Mouse (Mus musculus): ENCODE results near the gene Ipo13. TPM values are rescaled to one million over a fixed set of nuclear protein-coding genes. Genes with fewer than 3 reads are reported as not detected.
A peak's percentile ranks its signal among the peaks of the same experiment; 100 is the strongest.

Gene Ipo13
- 50.3 and 52.6 TPM in 2 replicates for polyA plus RNA-seq (2016; fragmentation: Nextera tagmentation; extraction: Ambion mirVana)

- H3K4me1 ChIP-seq = peaks cover 28% of the 10 kb centered on the region
- peak within 1 kb of the TSS; percentile 76 for H3K27ac ChIP-seq
- H3K36me3 ChIP-seq = peaks cover 15% of the 10 kb centered on the region
- under 1% methylated on average over 61 of the region's 61 CpGs for WGBS
- H3K9ac ChIP-seq = peak within 1 kb of the TSS; percentile 84
- peak; percentile 95 for ATAC-seq (ENCODE audit: insufficient number of reproducible peaks, insufficient read depth, low FRiP score, low TSS enrichment)
- no peaks in the 10 kb centered on the region for H3K9me3 ChIP-seq
- peak within 1 kb of the TSS; percentile 85 for H3K4me3 ChIP-seq
- H3K4me2 ChIP-seq (replicated peaks) = peak within 1 kb of the TSS; percentile 99
- no peaks in the 10 kb centered on the region for H3K27me3 ChIP-seq
Observed at GRCm38 (mm10) chr4:117914591-117915442, at the start of gene Ipo13. Gene Ipo13 (minus strand): TSS chr4:117914999.

- Histone ChIP-seq H3K27me3 (no peaks in the 10 kb centered on the region), H3K27ac (no peak overlapping the region), H3K4me2 (replicated peaks) (no peak overlapping the region), H3K9ac (no peak overlapping the region), H3K4me1 (no peaks in the 10 kb centered on the region), H3K9me3 (no peaks in the 10 kb centered on the region), H3K4me3 (no peak overlapping the region), H3K36me3 (peaks cover 42% of the 10 kb centered on the region)
- WGBS = 70% methylated on average over 4 of the region's 4 CpGs
- no peak for ATAC-seq (ENCODE audit: insufficient number of reproducible peaks, insufficient read depth, low FRiP score, low TSS enrichment)
Observed at GRCm38 (mm10) chr4:117957492-117957891, 42.7 kb upstream of the Ipo13 start.

DNA sequence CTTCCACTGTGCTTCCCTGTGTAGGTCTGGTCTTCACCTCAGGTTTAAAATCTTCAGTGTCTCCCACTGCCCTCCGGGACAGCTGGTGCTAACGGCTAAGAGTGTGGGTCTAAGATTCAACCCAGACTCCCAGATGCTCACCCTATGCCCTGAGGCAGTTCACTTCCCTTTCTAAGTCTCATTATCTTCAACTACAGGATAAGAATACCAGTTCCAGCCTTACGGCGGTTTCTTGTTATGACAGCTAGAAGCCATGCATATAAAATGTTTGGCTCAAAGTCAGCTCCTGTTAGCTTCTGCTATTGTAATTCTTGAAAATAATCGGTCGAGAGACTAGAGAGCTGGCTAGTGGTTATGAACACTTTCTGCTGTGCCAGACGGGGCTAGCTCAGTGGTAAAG lies 32.7 kb upstream of the Ipo13 start:
- no peak overlapping the region for H3K9ac ChIP-seq

GRCm38 (mm10) chr4:117946639-117947305 lies 32.0 kb upstream of the Ipo13 start:
- WGBS = 83% methylated on average over 11 of the region's 11 CpGs
- Histone ChIP-seq H3K4me3 (no peak overlapping the region), H3K4me2 (replicated peaks) (no peak overlapping the region), H3K4me1 (peaks cover 3% of the 10 kb centered on the region; the same call in 1 of the 2 replicates), H3K9me3 (no peaks in the 10 kb centered on the region), H3K36me3 (peaks cover 12% of the 10 kb centered on the region; the same call in 1 of the 2 replicates), H3K27ac (no peak overlapping the region), H3K27me3 (no peaks in the 10 kb centered on the region), H3K9ac (no peak overlapping the region)
- no peak for ATAC-seq (ENCODE audit: insufficient number of reproducible peaks, insufficient read depth, low FRiP score, low TSS enrichment)

More for the DNA sequence above, 32.7 kb upstream of the Ipo13 start:
- H3K4me1 ChIP-seq = peaks cover 3% of the 10 kb centered on the region; the same call in 1 of the 2 replicates
- H3K4me3 ChIP-seq = no peak overlapping the region
- WGBS = 71% methylated on average over 7 of the region's 7 CpGs
- no peak overlapping the region for H3K27ac ChIP-seq
- ATAC-seq (ENCODE audit: insufficient number of reproducible peaks, insufficient read depth, low FRiP score, low TSS enrichment) = no peak
- H3K36me3 ChIP-seq = peaks cover 19% of the 10 kb centered on the region
- H3K4me2 ChIP-seq (replicated peaks) = no peak overlapping the region
- H3K27me3 ChIP-seq = no peaks in the 10 kb centered on the region
- H3K9me3 ChIP-seq = no peaks in the 10 kb centered on the region

DNA sequence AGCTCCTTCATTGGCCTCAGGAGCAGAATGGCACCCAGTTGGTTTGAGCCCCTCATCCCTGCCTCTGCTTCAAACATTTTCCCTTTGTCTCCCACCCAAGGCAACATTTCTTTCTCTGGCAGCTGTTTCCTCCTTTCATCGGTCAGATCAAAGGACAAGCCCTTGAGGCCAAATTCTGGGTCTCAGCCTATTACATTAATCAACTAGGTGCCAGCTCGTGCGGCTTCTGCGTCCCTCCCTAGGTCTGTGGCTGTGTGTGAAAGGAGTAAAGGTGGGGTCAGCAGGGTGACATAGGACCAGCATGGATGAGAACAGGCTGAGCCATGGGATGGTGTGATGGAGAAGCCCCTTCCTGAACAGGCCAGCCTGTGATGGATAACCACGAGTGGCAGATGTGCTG lies 28.5 kb upstream of the Ipo13 start:
- no peak for ATAC-seq (ENCODE audit: insufficient number of reproducible peaks, insufficient read depth, low FRiP score, low TSS enrichment)
- H3K9ac ChIP-seq = no peak overlapping the region
- H3K4me3 ChIP-seq = no peak overlapping the region
- H3K9me3 ChIP-seq = no peaks in the 10 kb centered on the region
- H3K4me2 ChIP-seq (replicated peaks) = no peak overlapping the region
- peaks cover 15% of the 10 kb centered on the region; the same call in 1 of the 2 replicates for H3K36me3 ChIP-seq
- H3K27ac ChIP-seq = no peak overlapping the region
- peaks cover 3% of the 10 kb centered on the region; the same call in 1 of the 2 replicates for H3K4me1 ChIP-seq
- 23% methylated on average over 5 of the region's 5 CpGs for WGBS
- no peaks in the 10 kb centered on the region for H3K27me3 ChIP-seq

- 97% methylated on average over 5 of the region's 5 CpGs for WGBS
- peaks cover 20% of the 10 kb centered on the region; the same call in 1 of the 2 replicates for H3K36me3 ChIP-seq
- H3K27ac ChIP-seq = no peak overlapping the region
- H3K27me3 ChIP-seq = no peaks in the 10 kb centered on the region
- no peaks in the 10 kb centered on the region for H3K4me1 ChIP-seq
- no peak overlapping the region for H3K4me2 ChIP-seq (replicated peaks)
- ATAC-seq (ENCODE audit: insufficient number of reproducible peaks, insufficient read depth, low FRiP score, low TSS enrichment) = no peak
- no peaks in the 10 kb centered on the region for H3K9me3 ChIP-seq
- H3K4me3 ChIP-seq = no peak overlapping the region
- H3K9ac ChIP-seq = no peak overlapping the region
Observed at GRCm38 (mm10) chr4:117936964-117937363, 22.2 kb upstream of the Ipo13 start.

- ATAC-seq (ENCODE audit: insufficient number of reproducible peaks, insufficient read depth, low FRiP score, low TSS enrichment) = no peak
- no peaks in the 10 kb centered on the region for H3K9me3 ChIP-seq
Observed at GRCm38 (mm10) chr4:117934081-117934480, 19.3 kb upstream of the Ipo13 start.

GRCm38 (mm10) chr4:117933248-117933647 lies 18.4 kb upstream of the Ipo13 start:
- peaks cover 7% of the 10 kb centered on the region; the same call in 1 of the 2 replicates for H3K36me3 ChIP-seq
- no peak overlapping the region for H3K4me3 ChIP-seq
- no peak overlapping the region for H3K27ac ChIP-seq
- ATAC-seq (ENCODE audit: insufficient number of reproducible peaks, insufficient read depth, low FRiP score, low TSS enrichment) = no peak
- no peaks in the 10 kb centered on the region for H3K9me3 ChIP-seq
- H3K4me2 ChIP-seq (replicated peaks) = no peak overlapping the region
- peaks cover 16% of the 10 kb centered on the region for H3K4me1 ChIP-seq
- 82% methylated on average over 5 of the region's 5 CpGs for WGBS
- no peak overlapping the region for H3K9ac ChIP-seq
- peaks cover 12% of the 10 kb centered on the region; the same call in 1 of the 2 replicates for H3K27me3 ChIP-seq

More at GRCm38 (mm10) chr4:117934081-117934480, 19.3 kb upstream of the Ipo13 start:
- peaks cover 8% of the 10 kb centered on the region for H3K4me1 ChIP-seq
- peaks cover 7% of the 10 kb centered on the region; the same call in 1 of the 2 replicates for H3K36me3 ChIP-seq
- H3K9ac ChIP-seq = no peak overlapping the region
- no peak overlapping the region for H3K4me2 ChIP-seq (replicated peaks)
- H3K27ac ChIP-seq = no peak overlapping the region
- no peak overlapping the region for H3K4me3 ChIP-seq
- H3K27me3 ChIP-seq = peaks cover 9% of the 10 kb centered on the region; the same call in 1 of the 2 replicates
- WGBS = 88% methylated on average over 4 of the region's 4 CpGs

- peaks cover 29% of the 10 kb centered on the region for H3K4me1 ChIP-seq
- no peaks in the 10 kb centered on the region for H3K9me3 ChIP-seq
- under 1% methylated on average over 33 of the region's 33 CpGs for WGBS
- peaks cover 50% of the 10 kb centered on the region for H3K27me3 ChIP-seq
- peak; percentile 44; the same call in 1 of the 2 replicates for ATAC-seq (ENCODE audit: insufficient number of reproducible peaks, insufficient read depth, low FRiP score, low TSS enrichment)
- peak within 1 kb of the TSS; percentile 37 for H3K9ac ChIP-seq
- no peak within 1 kb of the TSS; the same call in none of the 2 replicates for H3K27ac ChIP-seq
- peak within 1 kb of the TSS; percentile 39 for H3K4me3 ChIP-seq
- H3K36me3 ChIP-seq = no peaks in the 10 kb centered on the region
- peak within 1 kb of the TSS; percentile 85 for H3K4me2 ChIP-seq (replicated peaks)
Observed at GRCm38 (mm10) chr4:117929391-117929881, 14.6 kb upstream of the Ipo13 start, which contains the start of gene Artn. Gene Artn (minus strand): TSS chr4:117929763.

DNA sequence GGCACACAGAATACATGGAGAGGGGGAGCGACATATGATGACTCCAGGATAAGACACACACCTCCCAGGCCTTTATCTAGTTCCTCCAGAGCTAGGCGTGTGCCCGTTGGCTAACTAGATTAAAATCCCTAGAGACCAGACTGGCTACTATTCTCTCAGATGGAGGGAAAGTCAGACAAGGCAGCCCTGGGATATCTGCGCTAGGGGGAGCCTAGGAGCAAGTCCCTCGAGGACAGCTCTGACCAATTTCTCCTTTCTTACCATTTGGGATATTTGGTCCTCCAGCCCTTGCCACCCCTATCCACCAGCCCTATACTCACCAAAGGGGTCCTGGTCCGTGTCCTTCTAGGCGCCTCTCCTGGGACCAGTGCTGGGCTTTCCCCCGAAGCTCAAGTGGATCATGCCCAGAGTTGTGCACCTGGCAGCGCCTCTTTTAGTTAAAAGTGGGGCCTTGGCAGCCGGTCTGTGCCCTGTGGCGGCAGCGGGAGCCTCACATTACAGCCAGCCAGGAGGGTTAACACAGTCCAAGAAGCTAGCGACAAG lies 14.0 kb upstream of the Ipo13 start:
- no peak overlapping the region; the same call in none of the 2 replicates for H3K27ac ChIP-seq
- no peaks in the 10 kb centered on the region for H3K36me3 ChIP-seq
- no peaks in the 10 kb centered on the region for H3K9me3 ChIP-seq
- H3K4me3 ChIP-seq = peak overlapping the region; percentile 39
- ATAC-seq (ENCODE audit: insufficient number of reproducible peaks, insufficient read depth, low FRiP score, low TSS enrichment) = no peak
- peak overlapping the region; percentile 37 for H3K9ac ChIP-seq
- peaks cover 29% of the 10 kb centered on the region for H3K4me1 ChIP-seq
- 1% methylated on average over 13 of the region's 13 CpGs for WGBS
- peaks cover 50% of the 10 kb centered on the region for H3K27me3 ChIP-seq
- H3K4me2 ChIP-seq (replicated peaks) = peak overlapping the region; percentile 85

DNA sequence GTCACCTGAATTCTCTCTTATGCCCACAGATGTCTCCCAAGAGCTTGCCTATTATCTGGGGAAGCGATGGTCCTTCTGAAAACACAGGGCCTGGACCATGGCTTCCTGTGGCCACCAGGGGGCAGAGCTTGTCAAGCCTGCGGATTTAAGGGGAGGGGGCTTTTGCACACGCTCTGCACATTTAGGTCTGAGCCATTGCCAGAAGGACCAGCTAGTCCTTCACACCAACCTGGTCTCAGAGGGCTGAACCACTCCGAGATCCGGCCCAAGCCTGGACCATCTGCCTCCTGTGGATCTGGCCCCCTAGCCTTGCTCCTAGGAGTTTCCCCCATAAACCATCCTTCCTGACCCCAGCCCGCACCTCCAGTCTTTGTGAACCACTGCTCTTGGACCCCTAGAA lies 13.4 kb upstream of the Ipo13 start:
- no peak overlapping the region for H3K9ac ChIP-seq
- H3K9me3 ChIP-seq = no peaks in the 10 kb centered on the region
- H3K4me2 ChIP-seq (replicated peaks) = 0 out of 2 replicates have a peak overlapping the region, but pooled peaks have one; percentile 85
- H3K27ac ChIP-seq = no peak overlapping the region
- 17% methylated on average over 6 of the region's 6 CpGs for WGBS
- H3K4me1 ChIP-seq = peaks cover 29% of the 10 kb centered on the region
- no peaks in the 10 kb centered on the region for H3K36me3 ChIP-seq
- no peak for ATAC-seq (ENCODE audit: insufficient number of reproducible peaks, insufficient read depth, low FRiP score, low TSS enrichment)
- no peak overlapping the region for H3K4me3 ChIP-seq
- H3K27me3 ChIP-seq = peaks cover 50% of the 10 kb centered on the region
